Mouse (Mus musculus): ENCODE results near the gene Map6. TPM values are rescaled to one million over a fixed set of nuclear protein-coding genes. Genes with fewer than 3 reads are reported as not detected.
"Not testable (repeated sequence)": the region's sequence is repeated elsewhere in the genome, so short reads cannot be mapped to it uniquely, and the experiment has no call there.

Map6 gene
- total RNA-seq, 4 experiments from 2014 or later = 3.0 to 5.1 (median 3.6) TPM

GRCm38 (mm10) chr7:99355731-99356131, 88.5 kb downstream of the Map6 start:
- peak; percentile 86 for DNase-seq (ENCODE audit: low spot score)

- DNase-seq (ENCODE audit: low spot score) = peak; percentile 74
These were observed 89.1 kb downstream of the Map6 start for GRCm38 (mm10) chr7:99356244-99356930.

GRCm38 (mm10) chr7:99357201-99357600, 90.0 kb downstream of the Map6 start:
- DNase-seq (ENCODE audit: low spot score) = no peak

GRCm38 (mm10) chr7:99358371-99358770, 91.1 kb downstream of the Map6 start:
- DNase-seq (ENCODE audit: low spot score) = no peak

- peak; percentile 91 for DNase-seq (ENCODE audit: low spot score)
These were observed 93.0 kb downstream of the Map6 start for GRCm38 (mm10) chr7:99360021-99360802.

- DNase-seq (ENCODE audit: low spot score) = no peak
These were observed 93.7 kb downstream of the Map6 start for GRCm38 (mm10) chr7:99360803-99361414.

GRCm38 (mm10) chr7:99362137-99362536, 94.9 kb downstream of the Map6 start:
- DNase-seq (ENCODE audit: low spot score) = no peak

GRCm38 (mm10) chr7:99365069-99365468, 97.8 kb downstream of the Map6 start:
- DNase-seq (ENCODE audit: low spot score) = peak; percentile 82

- no peak for DNase-seq (ENCODE audit: low spot score)
These were observed 99.5 kb downstream of the Map6 start for GRCm38 (mm10) chr7:99366716-99367115.

- DNase-seq (ENCODE audit: low spot score) = not testable (repeated sequence)
These were observed 107.1 kb downstream of the Map6 start for GRCm38 (mm10) chr7:99374325-99374724.

GRCm38 (mm10) chr7:99375455-99375854, 108.2 kb downstream of the Map6 start:
- peak; percentile 76 for DNase-seq (ENCODE audit: low spot score)

- no peak for DNase-seq (ENCODE audit: low spot score)
These were observed 111.6 kb downstream of the Map6 start for GRCm38 (mm10) chr7:99378870-99379269.

- no peak for DNase-seq (ENCODE audit: low spot score)
These were observed 113.4 kb downstream of the Map6 start for GRCm38 (mm10) chr7:99380491-99381213.

- DNase-seq (ENCODE audit: low spot score) = peak; percentile 99
These were observed 114.2 kb downstream of the Map6 start, which contains the start of gene Gdpd5 for GRCm38 (mm10) chr7:99381214-99382087. TSS of gene Gdpd5 (plus strand) at chr7:99381414.

- DNase-seq (ENCODE audit: low spot score) = no peak
These were observed 115.1 kb downstream of the Map6 start for GRCm38 (mm10) chr7:99382088-99383000.

GRCm38 (mm10) chr7:99383246-99383645, 116.0 kb downstream of the Map6 start:
- no peak for DNase-seq (ENCODE audit: low spot score)

- peak; percentile 61 for DNase-seq (ENCODE audit: low spot score)
These were observed 116.9 kb downstream of the Map6 start for GRCm38 (mm10) chr7:99384101-99384611.

- DNase-seq (ENCODE audit: low spot score) = peak; percentile 35
These were observed 118.8 kb downstream of the Map6 start for GRCm38 (mm10) chr7:99386030-99386429.

Data from heart, adult 8-10 months (tissue).